Mouse (Mus musculus) small intestine, adult 2 months (tissue): Measurements from ENCODE around the gene Kcnd3.

ENCODE experiments used
- CTCF ChIP-seq: fragments of 200-500 bp; IDR thresholded peaks from 2 replicates; pipeline ENCODE4 v1.5.1; 2012; ENCODE audit warnings: low read depth, mild to moderate bottlenecking, control low read depth, inconsistent platforms, low read length, moderate library complexity, mixed read lengths; ENCODE audit not compliant: insufficient replicate concordance, insufficient read length; ENCODE audit errors: extremely low read depth
- POLR2A ChIP-seq: fragments of 200-500 bp; IDR thresholded peaks from 2 replicates; pipeline ENCODE4 v1.6.1; 2012; ENCODE audit warnings: low read depth, mild to moderate bottlenecking, control low read depth, inconsistent platforms, low read length, moderate library complexity

GRCm38 (mm10) chr3:105687324-105688060 lies 235.4 kb downstream of the Kcnd3 start, which contains the start of gene Ddx20:
- TF ChIP-seq CTCF (peak; percentile 90), POLR2A (peak; percentile 27)
